Mouse (Mus musculus): ENCODE results near the gene Carmil3. TPM values are rescaled to one million over a fixed set of nuclear protein-coding genes. Genes with fewer than 3 reads are reported as not detected.

The Carmil3 gene
- polyA plus RNA-seq (2014; fragmentation: Nextera tagmentation; extraction: Ambion mirVana), result 2.5 and 3.3 TPM in 2 replicates

DNA sequence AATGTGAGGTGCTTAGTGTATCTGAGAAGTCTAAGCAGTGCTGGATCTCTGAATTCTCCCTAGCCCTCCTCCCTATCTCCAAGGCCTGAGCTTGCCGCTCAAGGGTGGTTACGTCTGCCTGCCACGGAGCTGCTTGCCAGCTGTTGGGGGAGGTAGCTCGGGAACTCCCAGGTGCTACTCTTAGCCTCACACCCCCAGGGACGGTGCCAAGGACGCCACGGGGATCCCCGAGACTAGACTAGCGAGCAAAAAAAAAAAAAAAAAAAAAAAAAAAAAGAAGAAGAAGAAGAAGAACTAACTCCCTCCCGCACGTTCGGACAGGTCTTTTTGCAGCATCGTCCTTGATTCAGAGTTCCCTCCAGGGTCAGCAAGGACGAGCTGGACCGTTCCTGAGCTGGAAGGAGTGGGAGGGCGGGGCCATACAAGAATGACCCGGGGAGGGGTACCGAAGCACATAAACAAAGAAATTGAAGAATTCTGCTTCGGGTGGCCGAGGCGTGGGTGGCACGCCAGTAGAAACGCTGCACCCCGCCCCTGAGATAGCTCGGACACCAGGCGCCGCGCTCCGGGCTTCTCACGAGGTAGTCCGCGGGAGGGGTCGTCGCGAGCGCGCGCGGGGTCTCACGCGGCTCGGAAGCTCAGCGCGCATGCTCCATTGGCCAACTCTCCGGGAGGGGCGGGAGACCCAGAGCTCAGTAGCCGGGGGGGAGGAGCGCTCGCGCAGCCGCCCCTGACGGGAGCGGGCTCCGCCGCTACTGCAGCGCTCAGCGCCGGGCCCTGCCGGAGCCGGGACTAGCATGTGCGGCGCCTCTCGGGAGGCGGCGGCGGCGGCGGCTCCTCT is at the start of gene Carmil3:
Gene Carmil3, plus strand, starts transcription at position 291 of the 841 bp plus-strand sequence.
- H3K9ac ChIP-seq (ENCODE audit: low read length), result peak within 1 kb of the TSS; percentile 54
- peak within 1 kb of the TSS; percentile 61 for H3K4me3 ChIP-seq (ENCODE audit: low read depth, low read length)
- no peaks in the 10 kb centered on the region for H3K9me3 ChIP-seq (ENCODE audit: control insufficient read depth, low read length)
- peak; percentile 80 for DNase-seq (ENCODE audit: low spot score)
- peak; percentile 80 for ATAC-seq (replicated peaks; ENCODE audit: low FRiP score, low TSS enrichment, low read depth)
- WGBS, result under 1% methylated on average over 57 of the region's 68 CpGs
- H3K4me1 ChIP-seq (replicated peaks; ENCODE audit: control insufficient read depth, insufficient read depth, low read length), result no peaks in the 10 kb centered on the region; the same call in 1 of the 2 replicates
- H3K4me2 ChIP-seq (ENCODE audit: low read length), result peak within 1 kb of the TSS; percentile 74
- peak within 1 kb of the TSS; percentile 5; the same call in 1 of the 2 replicates for H3K27ac ChIP-seq (ENCODE audit: low read depth)
- peaks cover 33% of the 10 kb centered on the region for H3K36me3 ChIP-seq (ENCODE audit: control insufficient read depth, insufficient read depth, low read length)
- H3K27me3 ChIP-seq (replicated peaks; ENCODE audit: control insufficient read depth, insufficient read depth, low read length), result no peaks in the 10 kb centered on the region

DNA sequence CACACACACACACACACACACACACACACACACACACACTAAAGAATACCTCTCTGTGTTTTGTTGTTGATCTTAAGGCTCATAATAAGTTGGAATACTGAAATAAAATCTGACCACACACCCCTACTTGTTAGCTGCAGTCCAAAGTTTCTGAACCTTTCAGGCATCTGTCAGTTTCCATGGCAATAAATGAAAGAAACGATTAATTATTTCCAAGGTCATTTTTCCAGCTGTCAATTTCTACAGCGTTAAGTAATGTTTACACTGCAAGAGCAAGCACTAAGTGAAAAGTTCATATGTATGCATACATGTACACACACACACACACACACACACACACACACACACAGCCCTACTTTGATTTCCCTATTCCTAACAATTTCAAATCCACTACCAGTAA is 32.8 kb upstream of the Carmil3 start:
- H3K9me3 ChIP-seq (ENCODE audit: control insufficient read depth, low read length), result 0 out of 2 replicates have a peak, but pooled peaks cover 4% of the 10 kb centered on the region
- no peak overlapping the region for H3K27ac ChIP-seq (ENCODE audit: low read depth)
- H3K4me3 ChIP-seq (ENCODE audit: low read depth, low read length), result no peak overlapping the region
- H3K27me3 ChIP-seq (replicated peaks; ENCODE audit: control insufficient read depth, insufficient read depth, low read length), result no peaks in the 10 kb centered on the region
- no peak overlapping the region for H3K4me2 ChIP-seq (ENCODE audit: low read length)
- no peaks in the 10 kb centered on the region for H3K36me3 ChIP-seq (ENCODE audit: control insufficient read depth, insufficient read depth, low read length)
- H3K4me1 ChIP-seq (replicated peaks; ENCODE audit: control insufficient read depth, insufficient read depth, low read length), result no peaks in the 10 kb centered on the region
- DNase-seq (ENCODE audit: low spot score) (no peak), ATAC-seq (replicated peaks; ENCODE audit: low FRiP score, low TSS enrichment, low read depth) (no peak)
- WGBS, result 60% methylated on average over 2 of the region's 2 CpGs
- no peak overlapping the region for H3K9ac ChIP-seq (ENCODE audit: low read length)

- DNase-seq (ENCODE audit: low spot score), result peak; percentile 75
- ATAC-seq (replicated peaks; ENCODE audit: low FRiP score, low TSS enrichment, low read depth), result 0 out of 2 replicates have a peak, but pooled peaks have one; percentile 36
- Histone ChIP-seq H3K27ac (ENCODE audit: low read depth) (no peak overlapping the region), H3K4me1 (replicated peaks; ENCODE audit: control insufficient read depth, insufficient read depth, low read length) (no peaks in the 10 kb centered on the region), H3K9ac (ENCODE audit: low read length) (no peak overlapping the region), H3K9me3 (ENCODE audit: control insufficient read depth, low read length) (0 out of 2 replicates have a peak, but pooled peaks cover 4% of the 10 kb centered on the region), H3K27me3 (replicated peaks; ENCODE audit: control insufficient read depth, insufficient read depth, low read length) (no peaks in the 10 kb centered on the region), H3K4me2 (ENCODE audit: low read length) (no peak overlapping the region), H3K36me3 (ENCODE audit: control insufficient read depth, insufficient read depth, low read length) (no peaks in the 10 kb centered on the region), H3K4me3 (ENCODE audit: low read depth, low read length) (no peak overlapping the region)
- 28% methylated on average over 10 of the region's 10 CpGs for WGBS
Measured at GRCm38 (mm10) chr14:55458273-55458672, 32.2 kb upstream of the Carmil3 start.

DNA sequence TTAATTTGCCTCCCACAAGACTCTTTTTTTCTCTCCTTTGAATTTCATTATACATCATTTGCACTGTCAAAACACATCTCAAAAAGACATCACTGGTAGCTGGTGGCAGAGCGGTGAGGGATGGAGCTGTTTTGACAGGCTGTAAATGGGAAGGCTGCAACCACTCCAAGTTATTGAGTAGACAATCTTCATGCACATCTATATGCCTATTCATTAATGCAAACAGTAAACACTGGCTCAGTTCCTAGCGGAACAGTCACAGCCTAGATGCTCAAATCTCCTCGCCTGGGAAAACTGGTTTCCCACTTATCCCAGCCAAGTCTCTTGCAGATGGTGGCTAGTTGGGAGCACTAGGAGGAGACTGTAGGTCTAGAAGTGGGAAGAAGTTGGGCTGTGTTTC is 31.7 kb upstream of the Carmil3 start:
- WGBS, result 75% methylated on average over 3 of the region's 3 CpGs
- no peaks in the 10 kb centered on the region for H3K36me3 ChIP-seq (ENCODE audit: control insufficient read depth, insufficient read depth, low read length)
- H3K27me3 ChIP-seq (replicated peaks; ENCODE audit: control insufficient read depth, insufficient read depth, low read length), result no peaks in the 10 kb centered on the region
- ATAC-seq (replicated peaks; ENCODE audit: low FRiP score, low TSS enrichment, low read depth) (no peak), DNase-seq (ENCODE audit: low spot score) (no peak)
- no peak overlapping the region for H3K4me3 ChIP-seq (ENCODE audit: low read depth, low read length)
- H3K4me1 ChIP-seq (replicated peaks; ENCODE audit: control insufficient read depth, insufficient read depth, low read length), result no peaks in the 10 kb centered on the region
- H3K4me2 ChIP-seq (ENCODE audit: low read length), result no peak overlapping the region
- no peak overlapping the region for H3K27ac ChIP-seq (ENCODE audit: low read depth)
- H3K9me3 ChIP-seq (ENCODE audit: control insufficient read depth, low read length), result 0 out of 2 replicates have a peak, but pooled peaks cover 1% of the 10 kb centered on the region
- H3K9ac ChIP-seq (ENCODE audit: low read length), result no peak overlapping the region

- 51% methylated on average over 4 of the region's 4 CpGs for WGBS
- Histone ChIP-seq H3K4me2 (ENCODE audit: low read length) (no peak overlapping the region), H3K4me3 (ENCODE audit: low read depth, low read length) (no peak overlapping the region), H3K27ac (ENCODE audit: low read depth) (no peak overlapping the region), H3K4me1 (replicated peaks; ENCODE audit: control insufficient read depth, insufficient read depth, low read length) (no peaks in the 10 kb centered on the region), H3K36me3 (ENCODE audit: control insufficient read depth, insufficient read depth, low read length) (no peaks in the 10 kb centered on the region), H3K9ac (ENCODE audit: low read length) (no peak overlapping the region), H3K27me3 (replicated peaks; ENCODE audit: control insufficient read depth, insufficient read depth, low read length) (no peaks in the 10 kb centered on the region), H3K9me3 (ENCODE audit: control insufficient read depth, low read length) (no peaks in the 10 kb centered on the region)
- ATAC-seq (replicated peaks; ENCODE audit: low FRiP score, low TSS enrichment, low read depth) (no peak), DNase-seq (ENCODE audit: low spot score) (no peak)
Measured at GRCm38 (mm10) chr14:55459796-55460195, 30.7 kb upstream of the Carmil3 start.

DNA sequence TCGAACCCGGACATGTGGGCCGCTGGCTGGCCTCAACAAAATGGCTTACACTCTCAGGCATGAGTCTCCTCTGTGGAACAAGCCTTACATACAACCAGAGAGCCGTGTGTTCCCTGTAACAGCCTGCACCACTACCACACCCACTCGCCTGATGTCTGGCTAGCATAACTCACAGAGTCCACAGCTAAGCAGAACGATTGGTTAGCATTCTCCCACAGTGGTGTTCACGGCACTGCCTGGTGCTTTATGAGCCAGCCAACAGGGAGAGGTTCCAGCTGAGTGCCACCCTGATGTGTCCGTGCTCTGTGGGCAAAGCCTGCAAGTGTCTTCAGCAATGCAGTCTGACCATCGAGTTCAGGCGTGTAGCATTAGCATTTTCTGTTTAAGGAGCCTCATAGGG is 30.2 kb upstream of the Carmil3 start:
- H3K36me3 ChIP-seq (ENCODE audit: control insufficient read depth, insufficient read depth, low read length), result no peaks in the 10 kb centered on the region
- no peak overlapping the region for H3K9ac ChIP-seq (ENCODE audit: low read length)
- H3K4me3 ChIP-seq (ENCODE audit: low read depth, low read length), result no peak overlapping the region
- H3K27ac ChIP-seq (ENCODE audit: low read depth), result no peak overlapping the region
- WGBS, result 72% methylated on average over 10 of the region's 10 CpGs
- H3K4me2 ChIP-seq (ENCODE audit: low read length), result no peak overlapping the region
- H3K27me3 ChIP-seq (replicated peaks; ENCODE audit: control insufficient read depth, insufficient read depth, low read length), result no peaks in the 10 kb centered on the region
- ATAC-seq (replicated peaks; ENCODE audit: low FRiP score, low TSS enrichment, low read depth) (no peak), DNase-seq (ENCODE audit: low spot score) (no peak)
- no peaks in the 10 kb centered on the region for H3K9me3 ChIP-seq (ENCODE audit: control insufficient read depth, low read length)
- H3K4me1 ChIP-seq (replicated peaks; ENCODE audit: control insufficient read depth, insufficient read depth, low read length), result no peaks in the 10 kb centered on the region

- Histone ChIP-seq H3K9ac (ENCODE audit: low read length) (no peak overlapping the region), H3K9me3 (ENCODE audit: control insufficient read depth, low read length) (no peaks in the 10 kb centered on the region), H3K27me3 (replicated peaks; ENCODE audit: control insufficient read depth, insufficient read depth, low read length) (no peaks in the 10 kb centered on the region), H3K4me3 (ENCODE audit: low read depth, low read length) (no peak overlapping the region), H3K27ac (ENCODE audit: low read depth) (no peak overlapping the region), H3K4me2 (ENCODE audit: low read length) (no peak overlapping the region), H3K36me3 (ENCODE audit: control insufficient read depth, insufficient read depth, low read length) (no peaks in the 10 kb centered on the region), H3K4me1 (replicated peaks; ENCODE audit: control insufficient read depth, insufficient read depth, low read length) (no peaks in the 10 kb centered on the region)
- no peak for ATAC-seq (replicated peaks; ENCODE audit: low FRiP score, low TSS enrichment, low read depth)
- WGBS, result 21% methylated on average over 4 of the region's 4 CpGs
- DNase-seq (ENCODE audit: low spot score), result no peak
Measured at GRCm38 (mm10) chr14:55461757-55462156, 28.7 kb upstream of the Carmil3 start.

- Histone ChIP-seq H3K4me3 (ENCODE audit: low read depth, low read length) (no peak overlapping the region), H3K4me2 (ENCODE audit: low read length) (no peak overlapping the region), H3K4me1 (replicated peaks; ENCODE audit: control insufficient read depth, insufficient read depth, low read length) (0 out of 2 replicates have a peak, but pooled peaks cover 5% of the 10 kb centered on the region), H3K27me3 (replicated peaks; ENCODE audit: control insufficient read depth, insufficient read depth, low read length) (no peaks in the 10 kb centered on the region), H3K36me3 (ENCODE audit: control insufficient read depth, insufficient read depth, low read length) (no peaks in the 10 kb centered on the region), H3K9ac (ENCODE audit: low read length) (no peak overlapping the region), H3K27ac (ENCODE audit: low read depth) (no peak overlapping the region), H3K9me3 (ENCODE audit: control insufficient read depth, low read length) (no peaks in the 10 kb centered on the region)
- no peak for ATAC-seq (replicated peaks; ENCODE audit: low FRiP score, low TSS enrichment, low read depth)
- DNase-seq (ENCODE audit: low spot score), result no peak
- 71% methylated on average over 4 of the region's 4 CpGs for WGBS
Measured at GRCm38 (mm10) chr14:55466481-55466880, 24.0 kb upstream of the Carmil3 start.

Measured in intestine, embryonic 14.5 days (tissue).